Mouse (Mus musculus): ENCODE measurements around the gene A030005K14Rik. TPM values are rescaled to one million over a fixed set of nuclear protein-coding genes. Genes with fewer than 3 reads are reported as not detected.

Gene A030005K14Rik
- total and polyA plus RNA-seq, 2 experiments from 2014 or later: not detected

GRCm38 (mm10) chr1:83036892-83037667 lies 22.1 kb downstream of the A030005K14Rik start:
- 62% methylated on average over 11 of the region's 11 CpGs for WGBS
- no peaks in the 10 kb centered on the region for H3K36me3 ChIP-seq (ENCODE audit: insufficient read depth)
- H3K4me1 ChIP-seq (ENCODE audit: insufficient read depth): no peaks in the 10 kb centered on the region
- no peak overlapping the region for H3K4me2 ChIP-seq (ENCODE audit: low read depth)
- no peak overlapping the region for H3K27ac ChIP-seq (ENCODE audit: low read depth, low read length)
- DNase-seq (no peak), ATAC-seq (no peak)
- H3K4me3 ChIP-seq (ENCODE audit: low read depth, low read length): no peak overlapping the region
- TF ChIP-seq CTCF (IDR thresholded peaks at IDR 0.05; ENCODE audit: low read depth): no peak
- H3K9me3 ChIP-seq (ENCODE audit: low read length): no peaks in the 10 kb centered on the region
- no peaks in the 10 kb centered on the region for H3K27me3 ChIP-seq (ENCODE audit: insufficient read depth, low read length)
- no peak overlapping the region for H3K9ac ChIP-seq

DNA sequence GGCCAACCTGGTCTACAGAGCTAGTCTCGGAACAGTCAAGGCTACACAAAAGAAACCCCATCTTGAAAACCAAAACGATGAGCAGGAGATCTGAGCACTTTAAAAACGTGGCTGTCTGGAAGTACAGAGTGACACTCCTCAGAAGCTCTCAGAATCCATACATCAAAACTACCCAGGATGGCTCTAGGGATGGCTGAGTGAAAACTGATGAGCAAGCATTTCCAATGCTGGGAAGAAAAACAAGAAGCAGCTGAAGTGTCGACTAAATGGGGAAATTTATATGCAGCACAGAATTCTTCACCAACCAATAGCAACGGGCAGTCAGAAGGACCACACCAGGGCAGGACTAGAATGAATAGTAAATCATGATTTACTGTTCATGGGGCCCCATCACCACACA lies 24.7 kb downstream of the A030005K14Rik start:
- Histone ChIP-seq H3K27ac (ENCODE audit: low read depth, low read length) (no peak overlapping the region), H3K4me1 (ENCODE audit: insufficient read depth) (no peaks in the 10 kb centered on the region), H3K4me2 (ENCODE audit: low read depth) (no peak overlapping the region), H3K36me3 (ENCODE audit: insufficient read depth) (no peaks in the 10 kb centered on the region), H3K27me3 (ENCODE audit: insufficient read depth, low read length) (no peaks in the 10 kb centered on the region), H3K4me3 (ENCODE audit: low read depth, low read length) (no peak overlapping the region), H3K9me3 (ENCODE audit: low read length) (no peaks in the 10 kb centered on the region), H3K9ac (no peak overlapping the region)
- WGBS: 66% methylated on average over 5 of the region's 5 CpGs
- ATAC-seq (no peak), DNase-seq (no peak)
- TF ChIP-seq CTCF (IDR thresholded peaks at IDR 0.05; ENCODE audit: low read depth): no peak

DNA sequence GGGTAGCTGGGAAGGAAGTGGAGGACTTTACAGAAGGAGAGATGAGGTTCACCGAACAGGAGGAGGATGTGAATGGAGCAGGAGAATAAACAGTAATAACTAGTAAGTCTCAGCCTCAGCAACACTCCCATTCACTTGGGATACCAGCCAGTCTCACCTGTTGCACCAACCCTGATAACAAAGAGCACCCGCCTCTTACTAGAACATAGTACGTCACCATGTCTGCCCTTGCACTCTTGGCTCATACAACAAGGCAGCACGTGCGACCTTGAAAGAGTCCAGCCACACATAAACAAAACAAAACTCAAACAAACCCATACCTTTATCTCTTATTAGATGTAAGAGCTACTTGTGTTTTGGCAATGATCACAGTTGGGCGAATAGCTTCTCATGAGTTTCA lies 26.7 kb downstream of the A030005K14Rik start:
- Histone ChIP-seq H3K4me2 (ENCODE audit: low read depth) (no peak overlapping the region), H3K9me3 (ENCODE audit: low read length) (no peaks in the 10 kb centered on the region), H3K27me3 (ENCODE audit: insufficient read depth, low read length) (no peaks in the 10 kb centered on the region), H3K4me3 (ENCODE audit: low read depth, low read length) (no peak overlapping the region), H3K27ac (ENCODE audit: low read depth, low read length) (no peak overlapping the region), H3K4me1 (ENCODE audit: insufficient read depth) (no peaks in the 10 kb centered on the region), H3K9ac (no peak overlapping the region), H3K36me3 (ENCODE audit: insufficient read depth) (no peaks in the 10 kb centered on the region)
- DNase-seq (no peak), ATAC-seq (no peak)
- no peak for TF ChIP-seq CTCF (IDR thresholded peaks at IDR 0.05; ENCODE audit: low read depth)
- WGBS: 92% methylated on average over 6 of the region's 6 CpGs

GRCm38 (mm10) chr1:83031950-83032349 lies 27.2 kb downstream of the A030005K14Rik start:
- no peak overlapping the region for H3K27ac ChIP-seq (ENCODE audit: low read depth, low read length)
- H3K4me1 ChIP-seq (ENCODE audit: insufficient read depth): no peaks in the 10 kb centered on the region
- WGBS: 51% methylated on average over 1 of the region's 1 CpGs
- DNase-seq (no peak), ATAC-seq (no peak)
- H3K9me3 ChIP-seq (ENCODE audit: low read length): no peaks in the 10 kb centered on the region
- no peak for TF ChIP-seq CTCF (IDR thresholded peaks at IDR 0.05; ENCODE audit: low read depth)
- H3K9ac ChIP-seq: no peak overlapping the region
- no peaks in the 10 kb centered on the region for H3K36me3 ChIP-seq (ENCODE audit: insufficient read depth)
- H3K4me2 ChIP-seq (ENCODE audit: low read depth): no peak overlapping the region
- no peak overlapping the region for H3K4me3 ChIP-seq (ENCODE audit: low read depth, low read length)
- H3K27me3 ChIP-seq (ENCODE audit: insufficient read depth, low read length): no peaks in the 10 kb centered on the region

GRCm38 (mm10) chr1:83016556-83016955 lies 42.6 kb downstream of the A030005K14Rik start:
- DNase-seq: no peak
- Histone ChIP-seq H3K4me2 (ENCODE audit: low read depth) (no peak overlapping the region), H3K27ac (ENCODE audit: low read depth, low read length) (no peak overlapping the region), H3K4me1 (ENCODE audit: insufficient read depth) (no peaks in the 10 kb centered on the region), H3K9me3 (ENCODE audit: low read length) (no peaks in the 10 kb centered on the region), H3K27me3 (ENCODE audit: insufficient read depth, low read length) (no peaks in the 10 kb centered on the region), H3K4me3 (ENCODE audit: low read depth, low read length) (no peak overlapping the region), H3K9ac (no peak overlapping the region), H3K36me3 (ENCODE audit: insufficient read depth) (no peaks in the 10 kb centered on the region)
- WGBS: 67% methylated on average over 1 of the region's 1 CpGs
- ATAC-seq: no peak
- no peak for TF ChIP-seq CTCF (IDR thresholded peaks at IDR 0.05; ENCODE audit: low read depth)

GRCm38 (mm10) chr1:83015329-83015879 lies 43.8 kb downstream of the A030005K14Rik start:
- ATAC-seq (no peak), DNase-seq (no peak)
- Histone ChIP-seq H3K4me1 (ENCODE audit: insufficient read depth) (no peaks in the 10 kb centered on the region), H3K36me3 (ENCODE audit: insufficient read depth) (no peaks in the 10 kb centered on the region), H3K27ac (ENCODE audit: low read depth, low read length) (no peak overlapping the region), H3K4me3 (ENCODE audit: low read depth, low read length) (no peak overlapping the region), H3K4me2 (ENCODE audit: low read depth) (no peak overlapping the region), H3K27me3 (ENCODE audit: insufficient read depth, low read length) (no peaks in the 10 kb centered on the region), H3K9ac (no peak overlapping the region), H3K9me3 (ENCODE audit: low read length) (no peaks in the 10 kb centered on the region)
- 84% methylated on average over 10 of the region's 10 CpGs for WGBS
- TF ChIP-seq CTCF (IDR thresholded peaks at IDR 0.05; ENCODE audit: low read depth): no peak

DNA sequence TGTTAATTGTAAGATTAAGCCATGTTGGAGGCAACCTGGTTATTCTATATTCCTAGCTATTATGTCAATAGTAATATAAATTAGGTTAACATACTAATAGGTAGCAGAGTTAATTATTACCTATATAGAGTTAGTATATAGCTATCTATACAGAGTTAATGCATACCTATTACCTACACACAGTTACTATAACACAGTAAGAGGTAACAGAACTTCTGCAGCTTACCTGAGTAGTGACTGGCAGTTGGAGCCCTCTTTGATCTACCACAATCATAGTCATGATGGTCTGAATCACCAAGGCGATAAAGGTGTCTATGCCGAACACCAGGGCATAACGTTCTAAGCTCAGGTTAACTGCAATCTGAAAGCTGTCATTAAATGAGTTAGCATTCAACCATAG lies 44.7 kb downstream of the A030005K14Rik start:
- TF ChIP-seq CTCF (IDR thresholded peaks at IDR 0.05; ENCODE audit: low read depth): no peak
- WGBS: 91% methylated on average over 3 of the region's 3 CpGs

More for the DNA sequence above, 44.7 kb downstream of the A030005K14Rik start:
- H3K27me3 ChIP-seq (ENCODE audit: insufficient read depth, low read length): no peaks in the 10 kb centered on the region
- H3K4me2 ChIP-seq (ENCODE audit: low read depth): no peak overlapping the region
- H3K9ac ChIP-seq: no peak overlapping the region
- H3K27ac ChIP-seq (ENCODE audit: low read depth, low read length): no peak overlapping the region
- H3K9me3 ChIP-seq (ENCODE audit: low read length): no peaks in the 10 kb centered on the region
- H3K4me3 ChIP-seq (ENCODE audit: low read depth, low read length): no peak overlapping the region
- H3K36me3 ChIP-seq (ENCODE audit: insufficient read depth): no peaks in the 10 kb centered on the region
- no peak for DNase-seq
- ATAC-seq: no peak
- H3K4me1 ChIP-seq (ENCODE audit: insufficient read depth): no peaks in the 10 kb centered on the region

Other genes with a start within 250 kb of the A030005K14Rik start
- 104 and 114 TPM in 2 replicates for gene Agfg1, start 219.9 kb downstream of the A030005K14Rik start, total RNA-seq (2014; rRNA removed)
- 19.4 and 22.2 TPM in 2 replicates for gene Agfg1, start 219.9 kb downstream of the A030005K14Rik start, polyA plus RNA-seq (2015; fragmentation: Nextera tagmentation; extraction: Ambion mirVana)
- gene A030005L19Rik, start 146.1 kb downstream of the A030005K14Rik start, total RNA-seq (2014; rRNA removed): not detected in 2 replicates
- gene A030005L19Rik, start 146.1 kb downstream of the A030005K14Rik start, polyA plus RNA-seq (2015; fragmentation: Nextera tagmentation; extraction: Ambion mirVana): not detected in 2 replicates
- gene A030014E15Rik, start 134.5 kb downstream of the A030005K14Rik start, total RNA-seq (2014; rRNA removed): 0.54 TPM in 1 of 2 replicates, not detected in the other
- not detected in 2 replicates for gene A030014E15Rik, start 134.5 kb downstream of the A030005K14Rik start, polyA plus RNA-seq (2015; fragmentation: Nextera tagmentation; extraction: Ambion mirVana)
- gene Gm6217, start 128.0 kb downstream of the A030005K14Rik start, total RNA-seq (2014; rRNA removed): not detected in 2 replicates
- gene Gm6217, start 128.0 kb downstream of the A030005K14Rik start, polyA plus RNA-seq (2015; fragmentation: Nextera tagmentation; extraction: Ambion mirVana): not detected in 2 replicates
- not detected in 2 replicates for gene A030003K21Rik, start 116.0 kb downstream of the A030005K14Rik start, total RNA-seq (2014; rRNA removed)
- 0.18 TPM in 1 of 2 replicates, not detected in the other for gene A030003K21Rik, start 116.0 kb downstream of the A030005K14Rik start, polyA plus RNA-seq (2015; fragmentation: Nextera tagmentation; extraction: Ambion mirVana)
- not detected in 2 replicates for gene Gm7544, start 103.4 kb downstream of the A030005K14Rik start, total RNA-seq (2014; rRNA removed)
- gene Gm7544, start 103.4 kb downstream of the A030005K14Rik start, polyA plus RNA-seq (2015; fragmentation: Nextera tagmentation; extraction: Ambion mirVana): not detected in 2 replicates
- gene Gm47955, start 99.1 kb downstream of the A030005K14Rik start, total RNA-seq (2014; rRNA removed): not detected in 2 replicates
- not detected in 2 replicates for gene Gm47955, start 99.1 kb downstream of the A030005K14Rik start, polyA plus RNA-seq (2015; fragmentation: Nextera tagmentation; extraction: Ambion mirVana)
- not detected in 2 replicates for gene Gm47959, start 58.8 kb downstream of the A030005K14Rik start, total RNA-seq (2014; rRNA removed)
- not detected in 2 replicates for gene Gm47959, start 58.8 kb downstream of the A030005K14Rik start, polyA plus RNA-seq (2015; fragmentation: Nextera tagmentation; extraction: Ambion mirVana)
- gene Slc19a3, start 20.9 kb downstream of the A030005K14Rik start, total RNA-seq (2014; rRNA removed): 0.85 and 1.3 TPM in 2 replicates
- 0.69 and 0.99 TPM in 2 replicates for gene Slc19a3, start 20.9 kb downstream of the A030005K14Rik start, polyA plus RNA-seq (2015; fragmentation: Nextera tagmentation; extraction: Ambion mirVana)
- not detected in 2 replicates for gene Krtap28-10, start 16.9 kb downstream of the A030005K14Rik start, total RNA-seq (2014; rRNA removed)
- not detected in 2 replicates for gene Krtap28-10, start 16.9 kb downstream of the A030005K14Rik start, polyA plus RNA-seq (2015; fragmentation: Nextera tagmentation; extraction: Ambion mirVana)
- gene Gm47969, start 14.4 kb downstream of the A030005K14Rik start, total RNA-seq (2014; rRNA removed): not detected in 2 replicates
- not detected in 2 replicates for gene Gm47969, start 14.4 kb downstream of the A030005K14Rik start, polyA plus RNA-seq (2015; fragmentation: Nextera tagmentation; extraction: Ambion mirVana)
- not detected in 2 replicates for gene Krtap28-13, start 1.6 kb upstream of the A030005K14Rik start, total RNA-seq (2014; rRNA removed)
- gene Krtap28-13, start 1.6 kb upstream of the A030005K14Rik start, polyA plus RNA-seq (2015; fragmentation: Nextera tagmentation; extraction: Ambion mirVana): not detected in 2 replicates
- not detected in 2 replicates for gene Ccl20, start 57.4 kb upstream of the A030005K14Rik start, total RNA-seq (2014; rRNA removed)
- gene Ccl20, start 57.4 kb upstream of the A030005K14Rik start, polyA plus RNA-seq (2015; fragmentation: Nextera tagmentation; extraction: Ambion mirVana): 0.21 TPM in 1 of 2 replicates, not detected in the other
- 2.0 and 2.5 TPM in 2 replicates for gene Daw1, start 100.4 kb upstream of the A030005K14Rik start, total RNA-seq (2014; rRNA removed)
- gene Daw1, start 100.4 kb upstream of the A030005K14Rik start, polyA plus RNA-seq (2015; fragmentation: Nextera tagmentation; extraction: Ambion mirVana): 0.93 and 1.6 TPM in 2 replicates